Mouse (Mus musculus) ES-Bruce4 (cell line): ENCODE measurements at regions not wholly inside any gene's neighbourhood (a gene's known extent, or its start where the extent isn't known, plus 50 kb on each side); places are given as distances from the start of the nearest gene placed in this dataset.

ENCODE experiments used
- H3K27ac ChIP-seq: 2 replicates; pipeline ENCODE4 v1.5.1; 2012; ENCODE audit warnings: low read length, inconsistent platforms; ENCODE audit not compliant: insufficient read depth
- H3K27me3 ChIP-seq: 2 replicates; pipeline ENCODE4 v1.6.1; 2012; ENCODE audit warnings: mild to moderate bottlenecking, low read length, inconsistent platforms; ENCODE audit not compliant: control insufficient read depth, poor library complexity, insufficient read depth, severe bottlenecking
- H3K36me3 ChIP-seq: 2 replicates; pipeline ENCODE4 v1.6.1; 2012; ENCODE audit warnings: inconsistent platforms, mild to moderate bottlenecking, low read length, moderate library complexity; ENCODE audit not compliant: control insufficient read depth, poor library complexity, insufficient read depth, severe bottlenecking
- H3K4me1 ChIP-seq: one replicate; pipeline ENCODE4 v1.8.1; 2011; ENCODE audit warnings: low read length; ENCODE audit not compliant: control insufficient read depth, insufficient read depth
- H3K4me3 ChIP-seq: 2 replicates; pipeline ENCODE4 v1.5.1; 2011; ENCODE audit warnings: low read depth, mild to moderate bottlenecking, low read length
- H3K9ac ChIP-seq: 2 replicates; pipeline ENCODE4 v1.6.1; 2012; ENCODE audit warnings: low read depth, mild to moderate bottlenecking, inconsistent platforms; ENCODE audit not compliant: poor library complexity, severe bottlenecking
- H3K9me3 ChIP-seq: replicated peaks from 2 replicates; pipeline ENCODE4 v1.6.1; 2012; ENCODE audit warnings: mild to moderate bottlenecking, low read length, inconsistent platforms; ENCODE audit not compliant: control insufficient read depth, poor library complexity, insufficient read depth, severe bottlenecking
- CTCF ChIP-seq: IDR thresholded peaks from one replicate; pipeline ENCODE4 v1.8.1; 2011; ENCODE audit warnings: low read depth, low read length
- EP300 ChIP-seq: IDR thresholded peaks from 2 replicates; pipeline ENCODE4 v1.6.1; 2011; ENCODE audit warnings: low read depth, low read length; ENCODE audit not compliant: insufficient read depth
- POLR2A ChIP-seq: IDR thresholded peaks from one replicate; pipeline ENCODE4 v1.8.1; 2011; ENCODE audit warnings: low read length; ENCODE audit not compliant: insufficient read depth

DNA sequence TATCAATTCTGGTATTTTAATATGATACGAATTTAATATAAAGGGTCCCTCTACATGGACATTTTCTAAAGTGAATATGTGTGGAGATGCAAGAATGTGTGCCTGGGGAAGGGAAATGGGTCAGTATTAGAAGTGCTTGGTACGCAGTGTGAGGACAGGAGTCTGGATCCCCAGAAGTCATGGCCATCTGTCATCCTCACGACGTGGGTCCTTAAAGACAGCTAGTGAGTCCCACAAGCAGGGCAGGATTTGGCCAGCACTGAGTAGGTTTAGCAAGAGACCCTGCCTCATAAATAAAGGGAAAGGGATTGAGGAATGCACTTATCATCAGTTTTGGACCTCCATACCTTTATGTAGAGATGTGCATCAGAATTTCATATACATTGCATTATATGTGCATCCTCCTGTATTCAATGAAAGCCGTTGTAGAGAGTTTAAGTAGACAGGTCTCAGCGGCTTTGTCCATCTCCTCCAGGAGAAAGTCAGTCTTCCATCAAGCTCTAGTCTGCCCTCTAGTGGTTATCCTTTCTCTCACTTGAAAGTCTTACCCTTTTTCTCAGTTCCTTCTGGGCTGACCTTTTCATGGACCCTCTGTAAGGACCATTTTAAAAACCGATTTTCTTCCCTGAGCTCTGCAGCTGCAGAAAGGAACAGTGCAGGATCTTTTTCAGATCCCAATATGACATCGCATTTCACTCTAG lies 434.0 kb upstream of the Apob start:
- no peak overlapping the region for H3K4me3 ChIP-seq
- no peaks in the 10 kb centered on the region for H3K4me1 ChIP-seq
- no peaks in the 10 kb centered on the region for H3K27me3 ChIP-seq
- H3K9ac ChIP-seq: no peak overlapping the region
- H3K27ac ChIP-seq: no peak overlapping the region
- H3K36me3 ChIP-seq: no peaks in the 10 kb centered on the region
- no peaks in the 10 kb centered on the region for H3K9me3 ChIP-seq
- TF ChIP-seq CTCF: peak; percentile 13
- TF ChIP-seq POLR2A: no peak

GRCm38 (mm10) chr12:7548759-7549158 lies 428.7 kb upstream of the Apob start:
- H3K36me3 ChIP-seq: no peaks in the 10 kb centered on the region
- no peaks in the 10 kb centered on the region for H3K9me3 ChIP-seq
- H3K4me3 ChIP-seq: no peak overlapping the region
- no peaks in the 10 kb centered on the region for H3K4me1 ChIP-seq
- no peaks in the 10 kb centered on the region for H3K27me3 ChIP-seq
- no peak for TF ChIP-seq EP300
- TF ChIP-seq CTCF: no peak
- no peak for TF ChIP-seq POLR2A
- H3K27ac ChIP-seq: no peak overlapping the region
- H3K9ac ChIP-seq: no peak overlapping the region

DNA sequence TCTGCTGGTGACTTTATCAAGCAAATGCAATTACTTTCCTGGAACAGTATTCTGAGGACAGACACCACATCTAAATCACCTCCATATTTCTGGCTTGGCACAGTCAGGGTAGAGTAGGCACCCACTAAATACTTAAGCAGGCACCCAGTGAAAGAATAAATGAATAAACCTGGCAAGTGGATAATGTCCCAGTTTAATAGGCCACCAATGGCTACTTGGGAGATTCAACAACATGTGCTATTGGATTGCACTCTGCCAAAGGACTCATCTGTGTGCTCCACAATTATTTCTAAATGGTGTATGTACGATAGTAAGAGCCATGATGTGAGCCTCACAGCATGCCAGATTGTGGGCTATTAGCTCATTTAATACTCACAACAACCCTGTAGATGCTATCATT lies 417.2 kb upstream of the Apob start:
- Histone ChIP-seq H3K27me3 (no peaks in the 10 kb centered on the region), H3K9ac (no peak overlapping the region), H3K4me3 (no peak overlapping the region), H3K9me3 (no peaks in the 10 kb centered on the region), H3K27ac (no peak overlapping the region), H3K36me3 (no peaks in the 10 kb centered on the region), H3K4me1 (no peaks in the 10 kb centered on the region)
- no peak for TF ChIP-seq POLR2A
- TF ChIP-seq EP300: no peak
- no peak for TF ChIP-seq CTCF

- no peak overlapping the region for H3K27ac ChIP-seq
- no peak for TF ChIP-seq EP300
Measured at GRCm38 (mm10) chr12:7576081-7576480, 401.4 kb upstream of the Apob start.

GRCm38 (mm10) chr12:7587501-7587900 lies 389.9 kb upstream of the Apob start:
- TF ChIP-seq CTCF (no peak), EP300 (no peak)
- no peaks in the 10 kb centered on the region for H3K4me1 ChIP-seq
- no peaks in the 10 kb centered on the region for H3K27me3 ChIP-seq
- H3K4me3 ChIP-seq: no peak overlapping the region
- no peaks in the 10 kb centered on the region for H3K36me3 ChIP-seq
- no peak overlapping the region for H3K9ac ChIP-seq
- H3K27ac ChIP-seq: no peak overlapping the region
- no peaks in the 10 kb centered on the region for H3K9me3 ChIP-seq

More at GRCm38 (mm10) chr12:7576081-7576480, 401.4 kb upstream of the Apob start:
- Histone ChIP-seq H3K9me3 (no peaks in the 10 kb centered on the region), H3K9ac (no peak overlapping the region), H3K36me3 (no peaks in the 10 kb centered on the region), H3K4me3 (no peak overlapping the region), H3K4me1 (no peaks in the 10 kb centered on the region), H3K27me3 (no peaks in the 10 kb centered on the region)

DNA sequence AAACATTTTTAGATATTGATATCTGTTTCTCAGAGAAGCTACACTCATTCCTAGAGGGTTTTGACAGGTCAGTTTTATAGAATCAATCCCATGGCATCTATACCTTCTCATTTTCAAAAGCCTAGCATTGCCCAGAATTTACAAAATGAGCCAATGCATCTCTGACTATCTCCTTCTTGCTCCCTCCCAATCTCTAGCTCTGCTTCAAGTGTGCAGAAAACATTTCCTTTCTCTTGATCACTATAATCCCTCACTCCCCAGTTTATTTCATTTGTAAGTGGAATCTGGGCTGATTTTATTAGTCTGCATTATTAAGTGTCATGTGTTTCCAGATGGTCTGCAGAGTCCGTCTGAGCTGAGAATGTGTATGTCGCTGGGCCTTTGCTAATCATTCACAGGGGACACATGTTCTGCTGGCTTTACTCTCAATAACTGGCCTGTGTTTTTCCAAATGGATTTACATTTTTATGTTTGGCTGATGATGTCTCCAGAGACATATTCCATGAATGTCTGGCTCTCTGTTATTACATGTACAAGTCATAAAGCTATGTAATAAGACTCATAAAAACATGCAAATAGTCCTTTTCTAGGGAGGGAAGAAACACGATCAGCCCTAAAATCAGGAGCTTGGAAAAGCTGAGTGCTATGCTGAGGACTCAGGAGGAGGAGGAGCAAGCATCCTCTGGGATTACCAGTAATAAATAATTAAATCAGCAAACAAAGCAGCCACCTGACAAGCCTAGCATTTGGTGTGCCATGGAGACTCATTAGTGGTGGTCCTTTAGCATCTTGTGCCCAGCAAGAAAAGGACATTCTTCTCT lies 366.0 kb upstream of the Apob start:
- Histone ChIP-seq H3K27ac (no peak overlapping the region), H3K4me3 (no peak overlapping the region), H3K9me3 (no peaks in the 10 kb centered on the region), H3K27me3 (no peaks in the 10 kb centered on the region), H3K9ac (no peak overlapping the region), H3K4me1 (no peaks in the 10 kb centered on the region), H3K36me3 (no peaks in the 10 kb centered on the region)
- TF ChIP-seq EP300 (no peak), CTCF (no peak)
